Mouse (Mus musculus): ENCODE results near the gene Cdc42se2.

Gene Cdc42se2

DNA sequence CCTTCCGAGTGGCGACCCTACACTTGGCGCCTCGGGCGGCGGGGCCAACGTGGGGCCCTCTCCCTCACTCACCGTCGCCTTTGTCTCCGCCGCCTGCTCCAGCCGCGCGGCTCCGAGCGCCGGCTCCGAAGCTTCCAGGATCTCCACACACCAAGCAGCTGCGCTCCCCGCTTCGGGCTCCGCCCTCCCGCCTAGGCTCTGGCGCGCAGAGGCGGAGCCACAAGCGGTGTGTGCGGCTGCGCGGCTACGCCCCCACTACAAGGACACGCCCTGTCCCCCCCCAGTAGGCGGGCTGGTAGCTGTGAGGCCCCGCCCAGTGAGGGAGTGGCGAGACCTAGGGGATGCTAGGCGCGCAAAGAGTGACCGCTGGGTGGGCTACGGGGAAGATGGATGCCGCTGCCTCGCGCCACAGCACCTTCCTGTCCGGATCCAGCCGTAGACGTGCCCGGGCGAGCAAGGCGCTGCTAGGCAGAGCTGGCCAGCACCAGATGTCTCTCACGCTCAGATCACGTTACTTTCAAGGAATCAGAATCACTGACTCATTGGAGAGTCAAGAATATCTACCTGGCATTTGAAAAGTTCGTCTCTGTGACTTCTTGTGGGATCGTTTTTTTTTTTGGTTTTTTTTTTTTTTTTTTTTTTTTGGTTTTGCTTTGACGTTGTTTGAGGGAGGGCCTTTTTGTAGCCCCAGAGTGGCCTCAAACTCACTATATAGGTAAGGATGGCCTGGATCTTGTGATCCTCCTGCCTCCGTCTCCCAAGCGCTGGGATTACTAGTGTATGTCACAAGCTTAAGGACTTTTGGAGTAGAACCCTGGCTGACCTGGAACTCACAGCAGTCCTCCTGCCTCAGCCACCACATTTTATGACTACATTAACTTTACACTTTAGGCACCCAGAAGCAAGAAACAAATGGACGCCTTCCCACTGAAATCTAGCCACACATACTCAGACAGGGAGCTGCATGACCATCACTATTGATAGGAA lies at the start of gene Cdc42se2:
Gene Cdc42se2, minus strand, starts transcription at position 188 of the 987 bp plus-strand sequence.
- DNase-seq, result peak; percentile 97

DNA sequence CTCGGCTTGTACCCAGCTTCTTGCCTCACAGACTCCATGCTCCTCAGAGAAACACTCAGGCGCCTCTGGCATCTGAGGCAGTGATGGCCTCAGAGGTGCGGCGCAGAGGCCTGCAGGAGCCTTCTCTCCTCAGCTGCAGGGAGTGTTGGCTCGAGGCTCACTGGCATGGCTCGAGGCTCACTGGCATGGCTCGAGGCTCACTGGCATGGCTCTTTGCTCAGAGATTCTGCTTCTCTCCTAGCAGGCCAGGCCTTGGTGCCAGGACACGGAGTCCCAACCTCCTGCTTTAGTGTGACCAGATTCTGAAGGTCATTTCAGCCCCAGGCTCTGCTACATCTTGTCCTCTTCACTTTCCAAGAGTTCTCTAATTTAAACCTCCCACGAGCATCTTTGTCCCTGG lies 48.6 kb upstream of the Cdc42se2 start:
- DNase-seq, result peak; percentile 43 to 61

DNA sequence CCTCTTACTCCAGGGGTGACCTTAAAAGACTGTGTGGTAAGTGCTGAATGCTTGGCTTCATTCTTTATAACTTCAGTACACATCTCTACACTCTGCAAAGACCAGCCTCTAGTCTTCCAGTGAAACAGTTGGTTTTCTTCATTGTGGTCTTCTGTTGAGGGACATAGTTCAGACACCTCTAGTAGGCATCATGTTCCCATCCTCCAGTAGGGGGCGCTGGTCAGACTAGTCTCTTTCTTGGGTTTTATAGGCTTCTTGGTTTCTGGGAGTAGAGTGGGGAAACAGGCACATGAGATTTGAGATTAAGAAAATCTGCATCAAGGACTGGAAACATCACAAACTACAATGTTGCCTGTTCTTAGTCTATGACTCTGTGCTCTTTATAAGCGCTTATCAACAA lies 47.1 kb upstream of the Cdc42se2 start:
- no peak for DNase-seq

DNA sequence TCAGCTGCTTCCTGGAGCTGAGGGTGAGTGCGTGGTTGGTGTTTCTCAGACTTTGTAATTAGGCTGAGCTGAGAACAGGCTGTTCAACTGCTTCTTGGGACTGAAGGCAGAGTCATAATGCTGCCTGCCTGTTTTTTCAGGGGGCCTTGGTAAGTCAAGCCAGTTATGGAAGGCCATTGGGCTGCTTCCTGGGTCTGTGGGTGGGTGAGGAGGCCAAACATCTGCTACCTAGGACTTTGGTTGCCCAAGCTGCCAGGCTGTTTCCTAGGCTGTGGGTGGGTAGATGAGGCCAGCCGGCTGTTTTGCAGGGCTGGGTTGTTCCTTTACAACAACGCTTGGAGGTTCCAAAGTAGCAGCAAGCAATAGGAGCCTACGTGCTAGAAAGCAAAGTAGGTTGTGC lies 46.4 kb upstream of the Cdc42se2 start:
- DNase-seq, result no peak

DNA sequence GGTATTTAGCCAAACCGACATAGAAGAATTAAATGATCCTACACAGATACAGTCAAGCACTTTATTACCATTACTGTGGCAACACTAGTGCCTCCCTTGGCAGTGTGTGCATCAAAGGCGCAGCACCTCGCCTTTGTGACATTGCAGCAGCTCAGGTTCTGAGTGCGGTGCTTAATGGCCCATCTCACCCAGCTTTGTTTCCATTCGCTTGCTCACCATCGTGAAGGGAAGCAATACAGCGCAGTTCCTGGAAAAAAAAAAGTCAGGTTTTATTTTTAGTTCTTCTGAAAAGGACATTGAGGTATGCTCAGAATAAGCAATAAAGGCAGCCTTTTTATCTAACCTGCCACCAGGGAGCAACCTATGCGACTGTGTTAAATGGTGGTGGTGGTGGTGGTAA lies 39.3 kb upstream of the Cdc42se2 start:
- no peak for DNase-seq

DNA sequence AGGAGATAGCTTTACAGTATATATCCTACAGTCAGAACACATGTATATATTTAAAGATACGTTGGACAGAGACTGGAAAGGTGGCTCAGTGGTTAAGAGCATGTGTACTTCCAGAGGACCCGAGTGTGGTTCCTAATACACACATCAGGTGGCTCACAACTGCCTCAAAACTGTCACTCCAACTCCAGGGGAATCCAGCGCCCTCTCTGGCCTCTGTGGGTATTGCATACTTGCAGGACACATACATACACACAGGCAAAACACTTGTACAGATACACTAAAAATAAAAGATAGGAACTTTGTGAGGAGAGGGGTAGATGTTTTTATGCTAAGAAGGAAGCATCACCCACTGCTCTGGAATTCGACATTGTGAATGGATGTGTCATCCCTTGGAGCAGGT lies 38.3 kb upstream of the Cdc42se2 start:
- no peak for DNase-seq

DNA sequence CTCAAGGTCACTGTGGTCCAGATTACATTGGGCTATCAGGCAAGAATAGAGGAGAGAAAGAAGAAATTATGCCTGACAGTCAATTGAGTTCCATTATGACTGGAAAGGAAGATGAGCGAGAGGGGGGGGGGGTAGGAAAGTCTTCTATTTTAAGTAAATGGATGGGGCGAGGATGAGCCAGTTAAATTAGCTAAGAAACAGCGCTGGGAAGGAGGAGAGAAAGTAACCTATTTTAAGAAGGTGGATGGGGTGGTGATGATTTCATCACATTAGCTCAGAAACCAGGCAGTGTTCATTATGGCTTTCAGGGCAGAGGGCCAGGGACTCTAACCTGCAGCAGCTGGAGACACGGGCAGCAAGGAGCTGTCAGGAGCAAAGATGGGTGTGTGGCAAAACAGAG lies 36.0 kb upstream of the Cdc42se2 start:
- DNase-seq, result no peak

DNA sequence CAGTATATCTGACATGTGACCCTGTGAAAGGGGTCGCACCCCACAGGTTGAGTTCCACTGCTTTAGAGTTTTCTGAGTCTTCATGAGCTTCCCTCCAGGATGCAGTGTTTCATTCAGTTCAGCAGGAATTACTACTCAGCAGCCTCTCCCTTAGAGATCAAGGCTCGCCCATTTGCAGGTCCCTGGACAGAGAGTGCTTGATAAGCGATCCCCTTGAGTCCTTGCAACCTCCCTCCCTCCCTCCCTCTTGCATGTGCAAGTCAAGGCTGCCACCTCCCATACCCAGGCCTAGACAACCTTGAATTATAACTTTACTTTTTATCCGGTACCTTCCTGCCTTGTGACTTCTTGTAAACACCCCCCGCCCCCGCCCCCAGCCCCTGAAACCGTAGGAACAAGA lies 32.0 kb upstream of the Cdc42se2 start:
- no peak for DNase-seq

DNA sequence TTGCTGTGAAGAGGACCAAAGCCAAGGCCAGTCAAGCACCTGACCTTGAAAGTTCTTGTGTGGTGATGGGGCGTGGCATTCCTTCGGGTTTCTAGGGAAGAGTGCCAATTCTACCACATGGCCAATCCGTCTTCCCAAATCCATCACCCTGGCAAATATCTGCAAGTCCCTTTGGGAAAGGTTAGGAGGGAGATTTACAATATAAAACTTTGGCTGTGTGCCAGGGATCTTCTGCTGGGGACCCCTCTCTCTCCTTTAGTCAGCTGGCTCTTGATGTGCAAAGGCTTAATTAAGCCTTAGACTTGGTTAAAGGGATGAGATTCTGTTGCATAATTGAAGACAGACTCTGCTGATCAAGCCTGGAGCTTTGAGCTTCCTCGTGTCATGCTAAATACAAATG lies 30.0 kb upstream of the Cdc42se2 start:
- DNase-seq, result no peak

DNA sequence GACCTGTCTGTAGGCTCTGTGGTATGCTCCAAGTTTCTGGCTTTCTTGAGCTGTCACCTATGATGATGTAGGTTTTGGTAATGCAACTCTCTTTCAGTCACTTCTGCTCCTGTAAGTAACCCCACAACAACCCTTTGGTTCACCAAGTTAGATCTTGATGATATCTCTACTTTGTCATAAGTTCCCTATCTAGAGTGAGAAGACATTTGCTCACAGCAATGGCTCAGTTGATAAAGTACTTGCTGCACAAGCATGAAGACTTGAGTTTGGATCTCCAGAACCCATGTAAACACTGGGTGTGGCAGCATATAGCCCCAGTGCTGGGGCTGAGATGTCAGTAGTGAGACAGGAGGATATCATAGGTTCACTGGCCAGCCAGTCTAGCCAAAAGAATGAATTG lies 28.2 kb upstream of the Cdc42se2 start:
- no peak for DNase-seq

DNA sequence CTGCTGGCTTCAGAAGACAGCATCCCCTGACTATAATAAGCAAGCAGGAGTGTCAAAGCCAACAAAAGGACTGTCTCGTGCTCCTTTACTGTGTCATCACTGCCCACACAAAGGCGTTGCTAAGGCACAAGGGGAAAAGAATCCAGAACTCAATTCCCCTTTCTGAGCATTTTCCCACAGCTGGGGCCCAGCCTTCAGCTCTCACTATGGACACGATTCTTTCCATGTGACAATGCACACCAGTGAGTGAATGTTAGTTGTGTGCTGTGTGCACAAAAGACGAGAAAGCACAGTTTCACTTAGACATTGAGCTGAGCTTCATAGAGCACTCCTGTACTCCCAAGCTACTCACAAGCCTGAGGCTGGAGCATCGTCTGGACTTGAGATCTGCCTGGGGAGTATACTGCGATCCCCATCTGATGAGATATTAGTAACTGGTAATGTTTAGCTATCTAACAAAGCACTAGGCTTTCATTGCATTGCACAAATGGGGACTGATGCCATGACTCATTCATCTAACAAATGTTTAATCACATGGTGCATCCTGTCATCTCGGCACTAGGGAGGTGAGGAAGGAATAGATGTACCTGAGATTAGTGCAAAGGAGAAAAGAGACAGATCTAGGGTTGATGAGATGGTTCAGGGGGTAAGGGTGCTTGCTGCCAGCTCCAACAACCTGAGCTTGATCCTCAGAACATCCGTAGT lies 25.5 kb upstream of the Cdc42se2 start:
- no peak for DNase-seq

DNA sequence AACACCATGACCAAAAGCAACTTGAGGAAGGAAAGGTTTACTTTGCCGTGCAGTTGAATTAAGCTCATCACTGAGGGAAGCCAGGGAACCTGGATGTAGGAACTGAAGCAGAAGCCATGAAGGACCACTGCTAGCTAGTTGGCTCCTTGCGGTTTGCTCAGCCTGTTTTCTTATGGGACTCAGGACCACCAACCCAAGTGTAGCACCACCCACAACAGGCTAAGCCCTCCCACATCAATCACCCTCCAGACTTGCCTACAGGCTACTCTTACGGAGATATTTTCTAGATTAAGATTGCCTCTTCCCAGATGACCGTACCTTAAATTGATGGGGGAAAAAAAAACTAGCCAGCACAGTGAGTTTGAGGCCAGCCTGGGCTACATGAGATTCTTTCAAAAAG lies 24.8 kb upstream of the Cdc42se2 start:
- DNase-seq, result no peak

DNA sequence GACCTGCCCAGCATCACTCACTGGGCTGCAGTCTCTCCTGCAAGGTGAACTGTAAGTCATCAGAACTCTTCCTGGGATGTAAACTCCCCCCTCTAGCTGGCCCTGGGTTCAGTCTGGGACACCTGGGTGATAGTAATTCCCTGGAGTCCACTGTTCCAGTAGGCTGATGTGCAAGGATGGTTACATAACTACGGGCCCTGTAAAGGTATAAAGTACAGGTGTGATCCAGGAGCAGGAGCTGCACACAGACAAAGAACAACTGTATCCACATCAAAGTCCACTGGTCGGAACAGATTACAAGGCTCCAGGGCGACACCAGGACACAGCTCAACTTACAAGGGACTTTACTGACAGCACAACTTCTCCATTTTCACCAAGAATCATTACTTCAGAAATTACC lies 23.6 kb upstream of the Cdc42se2 start:
- no peak for DNase-seq

DNA sequence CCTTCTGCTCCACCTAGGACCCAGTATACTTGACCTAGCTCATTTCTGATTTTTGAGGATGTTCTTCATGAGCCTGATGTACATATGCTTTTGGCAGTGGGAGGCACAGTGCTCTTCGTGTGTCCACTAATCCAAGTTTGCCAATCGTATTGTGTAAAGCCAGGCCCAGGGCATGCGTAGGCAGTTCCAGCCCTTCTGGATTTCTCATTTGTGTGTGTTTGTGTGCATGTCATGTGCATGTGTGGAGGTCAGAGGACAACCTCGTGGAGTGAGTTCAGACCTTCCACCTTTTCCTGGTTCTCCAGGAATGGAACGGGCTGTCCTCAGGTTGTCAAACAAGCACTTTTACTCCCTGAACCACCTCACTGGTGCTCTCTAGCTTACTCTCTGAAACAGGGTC lies 22.1 kb upstream of the Cdc42se2 start:
- DNase-seq, result no peak

DNA sequence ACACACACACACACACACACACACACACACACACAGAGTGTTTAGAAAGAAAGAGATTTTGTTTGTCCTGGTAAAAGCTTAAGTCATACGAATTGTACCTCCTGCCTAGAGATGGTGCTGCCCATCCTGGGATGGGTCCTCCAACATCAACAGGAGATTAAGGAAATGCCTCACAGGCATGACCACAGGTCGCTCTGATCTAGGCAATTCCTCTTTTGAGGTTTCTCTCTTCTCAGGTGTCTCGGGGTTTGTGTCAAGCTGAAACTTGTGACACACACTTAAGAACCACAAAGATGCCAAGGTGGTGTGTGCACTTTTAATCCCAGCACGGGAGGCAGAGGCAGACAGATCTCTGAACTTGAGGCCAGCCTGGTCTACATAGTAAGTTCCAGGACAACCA lies 20.7 kb upstream of the Cdc42se2 start:
- DNase-seq, result no peak

DNA sequence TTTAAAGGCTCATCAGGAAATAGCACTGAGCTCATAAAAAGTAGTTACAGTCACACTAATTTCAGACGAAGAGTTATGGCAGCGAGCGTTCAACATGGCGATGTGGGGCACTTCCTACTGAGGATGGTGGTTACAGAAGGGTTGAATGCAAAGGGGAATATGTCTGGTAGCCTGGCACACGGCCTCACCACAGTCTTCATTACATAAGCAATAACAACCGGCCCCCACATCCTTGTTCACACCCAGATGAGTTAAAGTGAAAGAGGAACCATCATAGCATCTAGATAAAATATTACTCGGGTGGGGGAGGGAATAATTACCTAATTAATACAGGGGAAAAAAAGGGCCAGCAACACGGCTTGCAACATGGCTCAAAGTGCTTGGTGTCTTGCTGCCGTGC lies 20.2 kb upstream of the Cdc42se2 start:
- DNase-seq, result no peak

DNA sequence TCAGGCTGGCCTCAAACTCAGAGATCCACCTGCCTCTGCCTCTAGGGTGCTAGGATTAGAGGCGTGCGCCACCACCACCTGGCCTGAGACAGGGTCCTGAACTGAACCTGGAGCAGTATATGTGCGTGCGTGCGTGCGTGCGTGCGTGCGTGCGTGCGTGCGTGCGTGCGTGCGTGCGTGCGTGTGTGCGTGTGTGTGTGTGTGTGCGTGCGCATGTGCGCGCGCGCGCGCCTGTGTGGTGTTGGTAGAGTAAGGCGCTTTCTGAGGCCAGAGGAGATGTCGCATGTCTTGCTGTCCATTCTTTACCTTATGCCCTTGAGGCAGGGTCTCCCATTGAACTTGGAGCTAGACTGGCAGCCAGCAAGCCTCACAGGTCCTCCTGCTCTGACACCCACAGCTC lies 19.4 kb upstream of the Cdc42se2 start:
- DNase-seq, result no peak

DNA sequence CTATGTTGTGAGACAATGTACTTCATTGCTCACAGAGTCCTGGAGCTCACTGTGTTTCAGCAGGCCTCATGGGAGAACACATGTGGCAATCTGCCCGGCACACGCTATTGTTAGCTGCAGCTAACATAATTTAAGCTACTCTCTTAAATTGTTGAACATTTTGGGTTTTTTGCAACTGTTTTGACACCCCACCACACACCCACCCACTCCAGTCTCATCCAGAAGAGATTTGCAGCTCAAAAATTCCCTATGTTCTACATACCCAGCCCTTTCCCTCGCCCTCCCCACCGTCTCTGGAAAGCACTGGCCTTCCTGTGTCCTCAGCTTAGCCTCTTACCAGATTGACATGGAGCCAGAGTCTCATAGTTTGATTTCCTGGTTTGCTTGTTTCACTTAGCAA lies 17.7 kb upstream of the Cdc42se2 start:
- DNase-seq, result no peak

DNA sequence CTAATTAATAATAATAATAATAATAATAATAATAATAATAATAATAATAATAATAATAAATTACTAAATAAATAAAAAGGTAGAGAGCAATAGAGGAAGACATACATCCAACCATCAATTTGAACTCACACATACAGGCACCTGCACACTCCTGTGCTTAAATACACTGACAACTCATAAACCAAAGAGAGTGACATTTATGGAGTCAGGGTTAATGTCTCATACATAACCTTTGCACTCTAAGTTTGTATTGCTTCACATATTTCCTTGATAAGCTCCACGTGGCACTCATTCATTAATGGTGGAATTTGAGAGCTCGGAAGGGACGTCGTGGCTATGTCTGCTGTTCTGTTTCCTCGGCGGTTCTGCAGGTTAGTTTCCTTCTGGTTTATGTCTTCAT lies 15.1 kb upstream of the Cdc42se2 start:
- DNase-seq, result no peak

DNA sequence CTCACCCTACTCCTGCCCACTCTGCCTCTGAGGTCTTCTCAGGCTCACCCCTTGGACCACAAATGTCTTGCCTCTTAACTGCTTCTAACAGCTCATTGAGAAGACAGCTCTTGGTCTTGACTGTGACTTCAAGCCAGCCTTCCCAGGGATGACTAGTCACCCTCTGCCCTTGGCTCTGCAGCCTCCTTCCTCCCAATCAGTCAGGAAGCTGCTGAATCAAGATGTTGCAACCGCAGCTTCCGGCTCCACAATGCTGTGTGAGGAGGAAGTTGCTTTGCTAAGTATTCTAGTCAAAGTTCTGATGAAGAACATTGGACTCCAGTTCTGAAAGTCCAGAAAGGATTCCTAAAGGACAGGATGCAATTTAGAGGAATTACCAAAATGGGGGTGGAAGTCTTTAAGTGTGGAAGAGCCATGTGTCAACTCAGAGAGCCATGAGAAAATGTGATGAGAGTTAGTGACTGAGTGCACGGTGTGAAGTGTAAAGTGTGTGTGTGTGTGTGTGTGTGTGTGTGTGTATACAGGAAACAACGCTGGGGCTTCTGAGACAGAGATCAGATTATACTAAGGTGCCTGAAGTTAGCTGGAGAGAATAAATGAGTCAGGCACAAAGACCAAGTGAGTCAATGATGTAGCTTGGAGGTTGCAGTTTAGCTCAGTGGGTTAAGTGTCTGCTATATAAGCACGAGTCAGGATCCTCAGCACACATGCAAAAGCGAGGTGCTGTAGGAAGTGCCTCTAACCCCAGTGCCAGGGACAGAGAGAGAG lies 14.5 kb upstream of the Cdc42se2 start:
- DNase-seq, result no peak

DNA sequence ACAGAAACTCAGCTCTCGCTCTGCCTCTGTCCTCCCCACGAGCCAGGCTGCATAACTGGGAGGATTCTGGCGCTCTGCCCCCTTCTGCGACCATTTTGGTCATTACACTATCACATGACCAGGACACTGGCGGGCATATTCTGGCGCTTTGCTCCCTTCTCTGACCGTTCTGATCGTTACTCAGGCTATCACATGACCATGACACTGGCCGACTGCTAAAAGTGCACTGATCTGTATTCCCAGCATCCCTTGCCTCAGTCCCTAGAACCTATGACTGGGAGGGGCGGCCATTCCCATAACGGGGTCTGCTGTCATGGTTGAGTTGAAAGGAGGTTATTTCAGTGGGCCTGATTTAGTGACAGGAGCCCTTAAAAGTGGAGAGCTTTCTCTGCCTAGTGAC lies 9.1 kb upstream of the Cdc42se2 start:
- DNase-seq, result no peak

DNA sequence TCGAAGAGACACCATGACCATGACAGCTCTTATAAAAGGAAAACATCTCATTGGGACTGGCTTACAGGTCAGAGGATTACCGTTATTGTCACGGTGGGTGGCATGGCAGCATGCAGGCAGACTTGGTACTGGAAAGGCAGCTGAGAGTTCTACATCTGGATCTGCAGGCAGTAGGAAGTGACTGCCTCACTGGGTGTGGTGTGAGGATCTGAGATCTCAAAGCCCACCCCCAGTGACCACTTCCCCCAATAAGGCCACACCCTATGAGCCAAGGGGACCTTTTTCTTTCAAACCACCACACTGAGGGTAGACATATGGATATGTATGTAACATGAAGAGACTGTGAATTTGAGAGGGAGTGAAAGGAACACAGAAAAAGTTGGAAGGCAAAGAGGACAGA lies 7.2 kb upstream of the Cdc42se2 start:
- DNase-seq, result no peak

DNA sequence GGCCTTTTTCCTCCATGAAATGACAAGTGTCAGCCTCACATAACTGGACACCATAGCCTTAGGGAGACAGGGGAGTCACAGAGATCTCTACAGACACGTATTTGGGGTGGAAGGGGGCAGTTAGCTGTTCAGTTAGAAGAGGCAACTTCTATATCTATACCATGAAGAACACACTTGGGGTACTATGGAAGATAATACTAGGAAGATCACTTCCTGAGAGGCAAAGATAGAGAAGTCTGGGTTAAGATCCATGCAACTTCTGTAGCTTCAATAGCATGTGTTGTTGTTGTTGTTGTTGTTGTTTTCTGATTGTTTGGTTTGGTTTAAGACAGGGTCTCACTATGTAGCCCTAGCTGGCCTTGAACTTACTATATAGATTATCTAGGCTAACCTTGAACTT lies 5.7 kb upstream of the Cdc42se2 start:
- no peak for DNase-seq

DNA sequence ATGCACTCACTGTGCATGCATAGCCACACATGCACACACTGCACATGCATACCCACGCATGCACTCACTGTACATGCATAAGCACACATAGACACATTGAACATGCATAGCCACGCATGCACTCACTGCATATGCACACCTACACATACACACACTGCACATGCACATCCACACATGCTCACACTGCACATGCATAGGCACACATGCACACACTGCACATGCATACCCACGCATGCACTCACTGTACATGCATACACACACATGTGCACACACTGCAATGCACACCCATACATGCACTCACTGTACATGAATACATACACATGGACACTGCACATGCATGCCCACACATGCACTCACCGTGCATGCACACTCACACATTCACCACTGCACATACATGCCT lies 4.0 kb upstream of the Cdc42se2 start:
- DNase-seq, result no peak

Measured in cerebellum, adult 18-20 months (tissue).